Mouse (Mus musculus) kidney, postnatal 10 days (tissue): ENCODE measurements around the gene Cnnm2.

Source experiments
- DNase-seq: peaks from one replicate; pipeline ENCODE4 v3.0.0; 2021; ENCODE audit warnings: mixed read lengths

Gene Cnnm2

DNA sequence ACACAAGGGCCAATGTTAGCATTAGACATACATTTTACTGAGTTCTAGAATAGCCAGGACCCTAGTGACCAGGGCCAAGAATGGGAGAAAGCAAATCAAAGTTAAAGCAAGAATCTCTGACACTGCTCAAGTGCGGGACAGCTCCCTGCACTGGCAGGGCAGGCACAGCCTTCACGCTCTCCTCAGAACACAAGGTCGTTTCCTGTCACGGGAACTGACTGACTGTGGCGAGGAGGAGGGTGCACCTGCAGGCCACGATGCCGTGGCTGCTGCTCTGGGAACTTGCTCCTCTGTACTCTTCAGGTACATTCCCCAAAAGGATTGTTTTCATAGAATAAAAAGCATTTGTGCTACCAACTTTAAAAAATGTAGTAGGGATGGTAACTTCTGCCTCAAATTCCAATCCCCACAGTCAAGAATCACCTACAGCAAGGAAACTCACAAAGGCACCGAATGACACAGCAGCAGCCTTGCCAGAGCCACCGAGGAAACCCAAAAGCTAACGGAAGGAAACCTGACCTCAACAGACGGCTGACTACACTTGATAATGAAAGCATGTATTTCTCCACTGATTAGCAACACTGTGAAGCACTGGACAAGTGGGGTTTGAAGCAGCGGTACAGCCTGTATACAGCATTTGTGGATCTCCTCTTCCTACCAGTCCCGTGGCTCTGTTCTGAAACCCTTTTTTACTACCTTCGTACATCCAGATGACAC, 126.6 kb downstream of the Cnnm2 start:
- DNase-seq: no peak

DNA sequence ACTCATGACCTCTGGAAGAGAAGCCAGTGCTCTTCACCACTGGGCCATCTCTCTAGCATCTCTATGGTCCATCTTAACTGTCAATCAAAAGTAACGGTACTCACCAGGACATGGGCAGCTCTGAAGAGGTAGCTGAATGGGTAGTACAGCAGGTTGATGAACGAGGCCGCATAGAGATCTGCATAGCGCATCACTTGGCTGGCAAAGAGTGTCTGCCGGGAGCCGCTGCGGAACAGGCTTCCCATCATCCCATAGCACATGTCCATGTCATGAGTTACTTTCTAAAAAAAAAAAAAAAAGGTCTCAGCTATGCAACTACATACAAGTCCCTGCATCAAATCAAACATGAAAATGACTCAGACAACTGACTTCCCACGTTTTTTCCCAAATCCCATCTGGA, 128.3 kb downstream of the Cnnm2 start:
- DNase-seq: no peak

DNA sequence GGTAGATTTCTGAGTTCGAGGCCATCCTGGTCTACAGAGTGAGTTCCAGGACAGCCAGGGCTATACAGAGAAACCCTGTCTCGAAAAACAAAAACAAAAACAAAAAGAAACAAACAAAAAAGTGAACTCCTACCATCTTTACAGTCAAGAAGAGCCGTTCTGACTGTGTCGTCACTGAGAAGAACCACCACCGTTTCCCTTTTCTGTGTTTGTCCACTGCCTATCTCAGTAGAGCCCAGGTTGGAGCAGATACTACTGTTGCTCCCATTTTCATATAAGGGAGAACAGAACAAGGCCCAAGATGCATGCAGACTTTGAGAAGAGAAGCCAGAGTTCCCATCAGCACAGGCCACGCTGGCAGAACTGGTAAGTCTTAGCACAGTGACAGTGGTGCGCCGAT, 129.3 kb downstream of the Cnnm2 start:
- no peak for DNase-seq

DNA sequence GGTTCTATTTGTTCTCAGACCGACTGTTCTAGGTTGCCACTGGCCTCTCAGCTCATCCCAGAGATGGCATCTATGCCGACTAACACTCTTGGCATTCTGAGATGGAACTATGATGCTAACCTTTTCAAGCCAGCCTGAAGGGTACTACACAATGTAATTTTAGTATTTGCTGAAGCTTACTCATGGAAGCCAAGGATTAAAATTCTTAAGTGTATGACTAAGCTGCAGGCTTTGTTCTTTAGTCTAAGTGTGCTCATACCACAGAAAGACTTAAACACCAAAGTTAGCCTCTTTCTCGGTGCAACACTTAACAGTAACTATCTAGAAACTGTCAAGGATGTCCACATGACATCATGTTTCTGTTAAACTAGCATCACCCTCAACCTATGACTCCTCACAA, 131.5 kb downstream of the Cnnm2 start:
- DNase-seq: no peak

DNA sequence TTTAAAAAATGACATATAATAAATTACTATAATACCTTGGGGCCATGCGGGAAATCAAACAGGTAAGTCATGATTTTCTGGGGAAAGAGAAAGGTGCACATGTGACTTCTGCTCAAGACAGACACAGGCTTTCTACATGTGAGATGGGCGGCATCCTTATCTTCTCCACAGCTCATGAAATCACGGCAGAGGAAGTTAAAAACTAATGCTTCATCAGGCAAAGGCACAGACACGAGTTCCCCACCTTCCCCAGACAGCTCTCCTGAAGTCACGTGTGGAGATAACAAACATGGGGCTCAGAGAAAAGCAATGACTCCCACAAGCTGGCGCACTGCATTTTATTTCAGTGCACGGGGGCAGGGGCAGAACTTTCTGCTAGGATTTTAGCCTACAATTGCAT, 132.1 kb downstream of the Cnnm2 start:
- no peak for DNase-seq

DNA sequence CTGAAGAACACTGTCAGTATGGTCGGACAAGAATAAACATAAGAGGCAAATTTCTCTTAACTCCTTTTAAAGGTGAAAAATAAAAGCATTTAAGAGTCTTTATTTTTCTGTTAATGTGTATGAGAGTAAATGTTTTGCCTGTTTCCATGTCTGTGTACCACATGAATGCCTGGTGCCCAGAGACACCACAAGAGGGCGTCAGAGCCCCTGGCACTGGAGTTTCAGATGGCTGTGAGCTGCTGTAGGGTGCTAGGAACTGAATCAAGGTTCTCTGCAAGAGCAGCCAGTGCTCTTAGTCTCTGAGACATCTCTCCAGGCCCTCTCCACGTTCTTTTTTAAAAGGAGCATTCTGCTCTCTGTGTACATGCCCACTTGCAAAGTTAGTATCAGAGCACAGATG, 135.7 kb downstream of the Cnnm2 start:
- no peak for DNase-seq

DNA sequence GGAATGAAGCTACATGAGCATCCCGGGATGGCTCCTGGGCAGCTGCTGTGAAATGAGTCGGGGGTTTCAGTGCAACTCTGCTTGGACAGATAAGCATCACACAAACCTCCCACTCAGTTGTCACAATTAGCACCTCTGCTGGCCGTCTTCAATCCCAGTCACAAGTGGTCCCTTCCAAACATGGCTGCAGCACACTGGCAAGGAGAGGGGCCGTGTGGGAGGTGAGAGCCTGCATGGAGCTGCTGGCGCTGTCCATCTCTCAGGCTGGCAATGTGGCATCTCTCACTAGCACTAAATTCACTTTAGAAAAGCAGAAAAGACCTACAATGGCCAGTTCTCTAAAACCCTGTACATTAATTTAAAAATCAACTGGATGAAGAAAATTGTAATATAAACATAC, 136.8 kb downstream of the Cnnm2 start:
- DNase-seq: no peak

DNA sequence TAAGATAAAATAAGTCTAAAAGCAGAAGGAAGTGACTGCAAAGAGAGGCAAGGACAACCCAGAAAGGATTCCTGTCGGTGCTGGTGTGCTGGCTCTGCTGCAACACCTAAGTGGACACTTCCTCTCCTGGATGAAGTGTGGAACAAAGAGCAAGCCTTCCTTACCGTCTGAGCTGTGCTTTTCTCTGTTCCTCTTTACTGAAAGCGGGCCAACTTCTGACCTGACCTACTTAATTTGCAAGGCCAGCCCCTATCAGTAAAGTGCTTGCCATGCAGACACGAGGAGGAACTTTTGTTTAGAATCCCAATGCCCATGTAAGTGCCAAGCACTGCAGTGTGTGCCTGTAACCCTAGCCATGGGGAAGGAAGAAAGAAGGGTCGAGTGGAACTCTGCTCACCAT, 137.9 kb downstream of the Cnnm2 start:
- peak; percentile 32 for DNase-seq

DNA sequence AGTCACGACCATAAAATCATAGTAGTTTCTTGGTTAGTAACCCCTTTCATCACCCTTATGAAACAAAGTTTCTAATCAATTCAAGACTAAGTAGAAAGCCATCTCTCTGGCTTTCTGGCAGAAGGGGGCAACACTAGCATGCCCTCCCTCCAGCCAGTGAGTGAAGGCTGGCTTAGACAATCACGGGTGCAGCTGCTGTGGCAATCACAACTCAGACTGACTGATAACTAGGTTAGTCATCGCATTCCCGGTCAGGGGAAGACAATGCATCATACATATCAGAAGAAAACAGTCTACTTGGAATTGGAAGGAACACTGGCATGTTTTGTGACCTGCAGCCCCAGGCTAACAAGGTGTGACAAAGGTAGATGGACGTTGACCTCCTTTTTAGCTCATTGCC, 138.5 kb downstream of the Cnnm2 start:
- DNase-seq: no peak

DNA sequence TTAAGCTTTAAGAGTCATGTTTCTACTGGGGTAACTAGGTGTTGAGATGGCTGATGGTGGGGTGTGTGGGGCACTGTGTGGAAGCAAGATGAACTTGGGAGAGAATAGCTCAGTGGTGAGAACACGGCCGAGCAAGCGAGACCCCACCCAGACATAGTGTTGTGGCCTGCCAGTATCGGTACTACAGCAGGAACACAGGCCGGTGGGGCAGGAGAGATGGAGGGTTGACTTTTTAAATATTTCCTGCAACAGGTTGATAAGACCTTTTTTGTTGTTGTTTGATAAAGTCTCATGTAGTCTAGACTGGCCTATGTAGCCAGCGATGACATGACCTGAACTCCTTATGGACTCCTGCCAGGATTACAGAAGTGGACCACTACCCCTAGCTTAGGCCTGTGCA, 139.4 kb downstream of the Cnnm2 start:
- DNase-seq: no peak

DNA sequence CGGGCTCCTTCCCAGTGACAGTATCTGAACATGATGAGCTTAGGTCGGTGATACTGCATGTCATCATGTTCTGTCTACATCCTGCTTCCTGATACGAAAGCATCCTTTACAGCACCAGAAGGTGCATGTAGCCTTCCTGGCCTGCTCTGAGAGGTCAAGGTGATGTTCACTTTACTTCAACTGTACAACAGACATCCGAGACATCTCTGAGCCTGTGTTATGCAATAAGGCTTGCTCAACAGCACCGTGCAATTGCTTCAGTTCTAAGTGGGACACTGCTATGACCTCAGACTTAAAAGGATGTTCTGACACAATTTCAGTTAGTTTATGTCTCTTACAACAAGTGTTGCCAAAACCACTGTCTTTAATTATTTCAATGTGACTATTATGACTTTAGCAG, 139.9 kb downstream of the Cnnm2 start:
- no peak for DNase-seq

DNA sequence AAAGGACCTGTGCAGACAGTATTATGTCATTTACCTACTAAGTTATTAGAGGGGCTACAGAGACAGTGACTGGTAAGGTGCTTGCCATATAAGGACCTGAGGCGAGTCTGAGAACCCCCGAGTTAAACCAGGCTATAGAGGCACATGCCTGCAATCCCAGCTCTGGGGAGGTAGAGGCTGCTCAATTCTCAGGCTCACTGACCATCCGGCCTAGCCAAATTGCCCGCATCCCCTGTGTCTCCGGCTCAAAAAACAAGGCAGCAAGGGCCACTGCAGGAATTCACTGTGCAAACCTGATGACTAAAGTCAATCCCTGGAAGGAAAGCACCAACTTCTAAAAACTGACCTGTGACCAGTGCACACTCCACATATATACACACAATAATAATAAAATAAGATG, 142.0 kb downstream of the Cnnm2 start:
- DNase-seq: no peak

DNA sequence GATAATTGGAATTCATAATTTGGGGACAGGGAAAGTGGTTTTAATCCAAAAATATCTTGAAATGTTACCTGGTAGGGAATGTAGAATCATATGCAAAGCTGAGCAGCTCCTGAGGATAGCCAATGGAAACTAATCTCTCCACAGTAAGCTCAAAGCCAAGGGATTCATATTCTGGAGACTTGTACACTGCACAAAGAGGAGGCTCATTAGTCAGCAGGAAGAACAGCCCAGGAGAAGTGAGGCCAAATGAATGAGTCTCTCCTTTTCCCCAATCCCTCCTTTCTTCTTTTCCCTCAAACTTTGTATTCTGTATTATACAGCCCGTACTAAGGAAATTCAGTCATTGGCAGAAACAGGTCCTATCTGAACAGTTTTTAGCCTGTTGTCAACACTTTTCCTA, 143.5 kb downstream of the Cnnm2 start:
- DNase-seq: no peak

DNA sequence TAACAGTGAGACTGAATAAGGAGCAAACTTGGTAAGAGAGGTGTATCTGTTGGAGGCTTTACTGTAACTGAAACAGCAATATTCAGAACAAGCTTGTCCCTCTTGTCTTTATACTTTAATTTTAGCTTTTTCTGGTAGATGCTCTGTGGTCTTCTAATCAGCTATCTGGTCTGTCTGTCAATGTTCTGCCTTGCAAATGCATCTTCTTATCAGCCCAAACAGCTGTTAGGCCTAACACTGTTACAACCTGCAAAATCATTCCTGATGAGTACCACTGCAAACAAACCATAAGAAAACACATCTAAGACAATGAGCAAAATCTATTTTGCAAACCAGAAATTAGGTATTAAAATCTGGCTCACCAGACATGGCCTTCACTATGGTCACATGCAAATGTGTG, 144.0 kb downstream of the Cnnm2 start:
- no peak for DNase-seq

DNA sequence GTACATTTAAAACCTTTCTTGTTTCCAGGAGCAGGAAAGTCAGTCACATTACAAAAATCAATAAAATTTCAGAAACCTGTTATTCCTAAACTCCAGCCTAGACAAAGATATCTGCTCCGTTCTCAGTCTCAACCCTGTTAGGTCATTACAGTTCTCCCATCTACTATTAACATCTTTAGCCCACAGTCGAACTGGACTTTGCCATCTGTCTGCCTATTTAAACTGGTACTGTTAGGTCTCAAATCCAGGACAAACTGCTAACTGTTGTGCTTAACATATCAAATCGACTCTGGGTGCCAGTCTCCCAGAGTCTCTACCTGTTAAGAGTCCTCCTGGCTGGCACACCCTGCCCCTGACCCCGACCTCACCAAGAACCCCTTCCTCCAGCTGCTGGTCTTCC, 144.6 kb downstream of the Cnnm2 start:
- DNase-seq: no peak

DNA sequence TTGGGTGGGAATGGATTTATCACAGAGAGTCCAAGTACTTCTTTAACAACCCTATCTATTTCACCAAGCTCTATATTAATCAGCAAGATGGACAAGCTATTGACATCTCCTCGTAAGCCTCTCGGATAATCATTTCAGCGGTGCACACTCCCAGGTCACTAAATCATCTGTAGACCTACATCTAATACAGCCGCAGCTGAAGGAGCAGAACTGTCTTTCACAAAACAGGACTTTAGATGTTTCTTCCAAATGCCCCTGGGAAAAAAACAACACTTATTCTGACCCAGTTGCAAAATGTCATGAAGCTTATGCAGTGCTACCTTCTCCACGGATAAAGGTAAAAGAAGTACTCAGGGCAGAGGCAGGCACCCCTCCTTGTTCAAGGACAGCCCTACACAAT, 146.8 kb downstream of the Cnnm2 start:
- DNase-seq: no peak

DNA sequence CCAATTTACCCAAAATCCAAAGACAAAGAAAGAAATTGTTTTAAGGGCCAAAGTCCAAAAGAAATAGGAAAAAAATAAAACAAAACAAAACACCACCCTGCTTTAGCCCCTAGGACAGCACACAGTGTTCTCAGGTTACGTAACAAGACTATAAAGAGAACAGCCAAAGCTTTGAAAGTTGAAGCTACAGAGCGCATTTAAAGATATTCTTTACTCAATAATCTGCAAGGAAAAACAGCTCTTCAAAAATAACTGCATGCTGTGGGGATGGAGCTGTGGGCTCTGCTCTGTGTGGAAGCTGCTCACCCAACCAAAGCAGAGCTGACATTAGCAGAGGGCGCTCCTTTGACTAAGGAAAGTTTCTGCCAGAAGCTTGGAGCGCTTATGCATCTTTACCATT, 147.6 kb downstream of the Cnnm2 start:
- no peak for DNase-seq

DNA sequence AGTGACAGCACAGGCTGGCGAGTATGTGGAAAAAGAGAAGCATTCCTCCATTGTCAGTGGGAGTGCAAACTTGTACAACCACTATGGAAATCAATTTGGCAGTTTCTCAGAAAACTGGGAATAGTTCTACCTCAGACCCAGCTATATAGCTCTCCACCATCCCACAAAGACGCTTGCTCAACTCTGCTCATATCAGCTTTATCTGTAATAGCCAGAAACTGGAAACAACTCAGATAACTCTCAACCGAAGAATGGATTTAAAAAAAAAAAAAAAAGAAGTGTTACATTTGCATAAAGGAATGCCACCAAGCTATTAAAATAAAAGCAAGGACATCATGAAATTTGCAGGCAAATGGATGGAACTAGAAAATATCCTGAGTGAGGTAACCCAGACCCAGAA, 150.1 kb downstream of the Cnnm2 start:
- DNase-seq: no peak

DNA sequence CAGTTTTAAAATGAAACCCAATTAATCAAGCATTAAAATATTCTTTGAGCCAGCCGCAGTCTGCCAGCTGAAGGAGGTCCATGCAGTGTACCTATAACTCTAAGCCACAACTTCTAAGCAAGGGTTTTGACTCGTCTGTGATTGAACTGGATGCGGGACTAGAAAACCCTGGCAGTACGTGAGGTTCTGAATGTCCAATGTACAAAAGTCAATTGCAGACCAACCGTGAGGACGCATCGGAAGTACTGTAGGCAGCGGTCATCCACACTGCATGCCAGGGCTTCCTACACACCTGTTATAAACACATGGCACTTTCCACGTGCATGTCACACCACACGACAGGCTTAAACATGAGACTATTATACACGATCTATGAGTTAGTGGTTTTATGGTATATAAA, 152.2 kb downstream of the Cnnm2 start:
- no peak for DNase-seq

DNA sequence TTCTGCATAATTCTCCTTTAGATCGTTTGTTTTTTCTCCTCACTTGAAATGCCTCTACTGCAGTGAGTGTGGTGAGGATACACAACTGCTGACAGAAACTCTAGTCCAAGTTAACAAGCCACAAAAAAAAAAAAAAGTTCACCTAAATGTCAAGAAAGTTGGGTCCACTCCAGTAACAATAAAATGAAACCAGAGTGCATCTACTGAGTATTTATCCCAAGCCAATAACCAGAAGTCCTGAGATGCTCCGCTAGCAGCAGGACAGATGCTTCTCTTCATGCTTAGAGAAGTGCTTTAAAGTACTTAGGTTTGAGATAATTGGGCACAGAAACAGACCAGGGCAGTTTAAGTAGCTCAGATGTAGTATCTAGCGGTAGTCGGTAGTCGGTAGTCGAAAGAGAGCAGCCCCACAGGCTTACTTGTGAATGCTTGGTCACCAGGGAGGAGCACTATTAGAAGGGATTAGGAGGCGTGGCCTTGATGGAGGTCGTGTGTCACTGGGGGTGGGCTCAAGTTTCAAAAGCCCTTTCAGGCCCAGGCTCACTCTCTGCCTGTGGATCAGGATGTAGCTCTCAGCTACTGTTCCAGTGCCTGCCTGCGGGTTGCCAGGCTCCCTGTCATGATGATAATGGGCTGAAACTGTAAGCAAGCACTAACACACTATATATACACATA, 154.1 kb downstream of the Cnnm2 start:
- DNase-seq: no peak

DNA sequence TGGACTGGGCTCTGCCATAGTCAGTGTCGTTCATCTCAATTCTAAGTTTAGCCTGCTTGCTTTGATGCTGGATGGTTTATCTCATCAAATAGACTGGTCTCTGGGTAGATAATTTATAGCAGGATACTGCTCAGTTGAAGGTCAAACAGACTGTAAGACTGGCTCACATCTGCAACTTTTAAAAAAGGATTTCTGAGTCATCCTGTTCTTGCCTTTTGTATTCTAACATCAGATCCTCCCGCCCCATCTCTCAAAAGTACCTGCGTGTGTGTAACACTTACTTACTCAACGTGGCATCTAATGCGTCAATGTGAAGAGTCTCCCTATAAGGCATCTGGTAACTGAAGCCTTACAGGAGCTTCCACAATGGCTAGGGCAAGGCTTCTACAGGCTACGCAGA, 159.2 kb downstream of the Cnnm2 start:
- DNase-seq: no peak

DNA sequence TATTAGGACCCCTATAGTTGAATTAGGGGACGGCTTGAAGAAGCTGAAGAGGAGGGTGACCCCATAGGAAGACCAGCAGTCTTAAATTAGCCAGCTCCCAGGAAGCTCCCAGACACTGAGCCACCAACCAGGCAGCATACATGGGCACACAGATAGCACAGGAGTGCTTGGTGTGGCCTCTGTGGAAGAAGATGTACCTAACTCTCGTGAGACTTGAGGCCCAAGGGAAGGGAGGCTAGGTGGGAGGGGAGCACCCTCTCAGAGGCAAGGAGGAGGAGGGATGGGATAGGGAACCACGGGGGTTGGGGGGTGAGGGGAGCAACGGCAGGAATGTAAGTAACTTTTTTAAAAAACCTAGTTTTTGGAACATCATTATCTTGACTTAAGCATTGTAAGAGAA, 165.0 kb downstream of the Cnnm2 start:
- no peak for DNase-seq

DNA sequence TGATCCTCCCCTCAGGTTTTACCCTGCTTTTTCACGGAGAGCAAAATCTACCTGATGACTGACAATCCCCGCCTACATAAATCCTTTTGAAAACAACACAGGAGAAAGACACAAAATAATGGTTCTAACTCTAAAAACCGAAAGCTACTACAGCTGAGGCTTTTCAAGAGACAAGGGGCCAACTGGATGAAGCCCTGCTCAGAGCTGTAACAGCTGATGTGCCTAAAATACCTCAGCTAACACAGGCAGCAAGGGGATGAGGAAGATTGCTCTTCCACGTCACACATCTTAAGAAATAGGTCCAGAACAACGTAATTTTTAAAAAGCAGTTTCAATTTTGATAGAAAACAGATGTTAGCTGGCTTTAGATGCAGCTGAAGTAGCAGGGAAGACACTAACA, 165.6 kb downstream of the Cnnm2 start:
- DNase-seq: no peak

DNA sequence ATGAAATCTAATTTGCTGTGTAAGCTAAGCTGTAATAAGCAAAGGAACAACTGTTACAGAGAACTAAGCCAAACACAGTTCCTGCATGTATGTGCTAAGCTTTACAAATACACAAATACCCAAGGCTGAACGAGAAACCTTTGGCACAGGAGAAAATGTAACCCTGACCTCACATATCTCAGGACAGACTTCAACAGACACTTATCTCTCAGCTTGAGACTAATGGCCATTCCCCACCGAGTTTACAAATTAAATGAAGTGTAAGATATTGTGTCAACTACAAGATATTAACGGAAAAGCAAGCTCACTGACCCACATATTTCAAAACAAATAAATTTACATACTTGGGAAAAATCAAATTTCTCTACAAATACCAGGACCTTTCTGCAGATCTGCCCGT, 166.7 kb downstream of the Cnnm2 start:
- DNase-seq: no peak

DNA sequence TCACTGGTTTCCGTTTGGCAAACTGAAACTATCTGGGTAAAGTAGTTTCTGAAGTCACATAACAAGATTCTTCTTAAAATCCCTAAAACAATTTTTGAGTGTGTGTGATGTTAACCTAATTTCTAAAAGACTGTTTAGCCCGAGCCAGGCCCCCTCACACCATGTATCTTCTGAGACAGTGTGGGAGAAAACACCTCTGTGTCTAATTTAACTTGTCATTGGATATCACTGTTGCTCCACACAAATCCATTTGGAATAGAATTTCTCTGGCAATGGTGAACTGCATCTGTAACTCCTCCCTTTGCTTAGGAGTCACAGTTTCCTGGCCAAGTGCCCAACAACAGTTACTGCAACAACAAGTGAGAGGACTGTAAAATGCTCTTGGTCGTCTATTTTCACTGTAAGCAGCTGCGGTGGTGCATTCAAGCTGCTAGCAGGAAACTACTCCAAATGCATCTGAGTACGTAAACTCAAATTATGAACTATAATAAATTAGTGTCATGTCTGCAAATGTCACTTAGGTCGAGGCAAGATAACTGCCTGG, 167.7 kb downstream of the Cnnm2 start:
- DNase-seq: peak; percentile 90
